Mouse (Mus musculus) heart, embryonic 12.5 days (tissue): ENCODE measurements at regions not wholly inside any gene's neighbourhood (a gene's known extent, or its start where the extent isn't known, plus 50 kb on each side); places are given as distances from the start of the nearest gene placed in this dataset.
"Not testable (repeated sequence)": the region's sequence is repeated elsewhere in the genome, so short reads cannot be mapped to it uniquely, and the experiment has no call there.

Source experiments
- ATAC-seq: fragments of 200-750 bp; cut with Nextera tagmentation; 2 replicates; pipeline ENCODE4 v1.8.0; 2017; ENCODE audit warnings: moderate TSS enrichment, moderate library complexity; ENCODE audit not compliant: insufficient number of reproducible peaks, low FRiP score
- H3K27ac ChIP-seq: fragments of 300-500 bp; sonication (generic); 2 replicates; pipeline ENCODE4 v1.5.1; 2016; ENCODE audit warnings: mild to moderate bottlenecking, moderate library complexity; ENCODE audit not compliant: poor library complexity, severe bottlenecking
- H3K27me3 ChIP-seq: fragments of 300-500 bp; sonication (generic); replicated peaks from 2 replicates; pipeline ENCODE4 v1.6.1; 2016; ENCODE audit warnings: mild to moderate bottlenecking, moderate library complexity
- H3K36me3 ChIP-seq: fragments of 300-500 bp; sonication (generic); 2 replicates; pipeline ENCODE4 v1.6.1; 2016; ENCODE audit warnings: mild to moderate bottlenecking, moderate library complexity
- H3K4me1 ChIP-seq: fragments of 300-500 bp; sonication (generic); replicated peaks from 2 replicates; pipeline ENCODE4 v1.6.1; 2016; ENCODE audit warnings: mild to moderate bottlenecking
- H3K4me2 ChIP-seq: fragments of 300-500 bp; sonication (generic); 2 replicates; pipeline ENCODE4 v1.6.1; 2016; ENCODE audit warnings: mild to moderate bottlenecking, moderate library complexity
- H3K4me3 ChIP-seq: fragments of 300-500 bp; sonication (generic); 2 replicates; pipeline ENCODE4 v1.5.1; 2016; ENCODE audit warnings: mild to moderate bottlenecking
- H3K9ac ChIP-seq: fragments of 300-500 bp; sonication (generic); 2 replicates; pipeline ENCODE4 v1.6.1; 2016; ENCODE audit warnings: mild to moderate bottlenecking, moderate library complexity
- H3K9me3 ChIP-seq: fragments of 300-500 bp; sonication (generic); replicated peaks from 2 replicates; pipeline ENCODE4 v1.6.1; 2016; ENCODE audit warnings: mild to moderate bottlenecking, moderate library complexity
- WGBS: fragments of 180-500 bp; shearing (Covaris S2); methylation state at CpG from one replicate; pipeline ENCODE4 v1.1.7; 2016; 5-methylcytosine and 5-hydroxymethylcytosine counted together

DNA sequence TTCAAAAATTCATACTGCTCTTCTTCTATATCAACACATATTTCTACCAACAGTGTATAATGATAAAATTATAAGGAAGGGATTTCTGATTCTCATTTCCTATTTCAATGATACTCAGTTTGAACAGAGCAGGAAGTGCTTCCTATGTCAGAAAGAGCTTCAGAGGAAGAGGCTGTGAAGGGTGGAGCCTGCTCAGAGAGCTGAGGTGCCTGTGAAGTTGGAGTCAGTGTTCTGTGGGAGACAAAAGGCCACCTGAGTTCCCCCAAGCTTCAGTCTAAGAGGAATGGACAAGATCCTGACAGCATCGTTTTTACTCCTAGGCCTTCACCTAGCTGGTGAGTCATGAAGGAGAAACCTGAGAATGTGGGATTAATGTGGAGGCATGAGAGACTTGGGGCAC is 613.5 kb downstream of the Dad1 start:
- H3K4me2 ChIP-seq, H3K27ac ChIP-seq, H3K4me1 ChIP-seq, ATAC-seq, H3K36me3 ChIP-seq, H3K9me3 ChIP-seq, H3K9ac ChIP-seq, H3K27me3 ChIP-seq, H3K4me3 ChIP-seq: not testable (repeated sequence)
- WGBS, result 58% methylated on average over 1 of the region's 1 CpGs

DNA sequence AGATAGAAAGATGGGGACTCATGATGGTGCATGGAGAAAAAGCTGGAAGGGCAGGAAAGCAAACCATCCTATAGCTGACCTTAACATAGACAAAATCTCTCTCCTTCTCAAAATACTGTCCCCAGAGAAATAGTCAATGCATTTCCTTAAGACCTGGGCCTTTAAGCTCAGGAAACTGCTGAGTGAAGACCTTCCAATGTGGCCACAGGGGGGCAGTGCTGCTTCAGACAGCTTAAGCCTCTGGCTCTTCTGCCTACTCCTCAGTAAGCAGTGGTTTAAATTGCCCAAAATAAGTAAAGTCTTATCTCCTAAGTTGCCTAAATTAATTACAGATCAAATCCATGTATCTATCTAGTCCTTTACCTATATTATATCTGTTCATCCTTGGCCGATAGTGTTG is 616.2 kb downstream of the Dad1 start:
- H3K4me2 ChIP-seq, H3K36me3 ChIP-seq, H3K27ac ChIP-seq, H3K4me3 ChIP-seq, H3K27me3 ChIP-seq, H3K9me3 ChIP-seq, H3K4me1 ChIP-seq, H3K9ac ChIP-seq, ATAC-seq: not testable (repeated sequence)
- 63% methylated on average over 1 of the region's 1 CpGs for WGBS

DNA sequence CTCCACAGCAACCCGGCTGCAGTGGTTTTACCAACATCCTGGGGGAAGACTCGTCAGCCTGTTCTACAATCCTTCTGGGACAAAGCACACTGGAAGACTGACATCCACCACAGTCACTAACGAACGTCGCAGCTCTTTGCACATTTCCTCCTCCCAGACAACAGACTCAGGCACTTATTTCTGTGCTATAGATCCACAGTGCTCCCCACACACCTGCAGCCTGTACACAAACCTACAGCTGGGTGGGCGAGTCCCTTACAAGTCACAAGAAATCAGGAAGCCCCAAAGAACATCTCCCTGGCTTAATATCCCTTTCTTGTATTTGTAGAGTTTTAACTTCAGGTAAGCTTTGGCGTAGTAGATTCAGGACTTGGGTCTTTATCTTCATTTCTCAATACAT is 618.7 kb downstream of the Dad1 start:
- not testable (repeated sequence) for H3K27ac ChIP-seq, H3K4me2 ChIP-seq, H3K36me3 ChIP-seq, H3K9me3 ChIP-seq, H3K27me3 ChIP-seq, ATAC-seq, H3K9ac ChIP-seq, H3K4me1 ChIP-seq, H3K4me3 ChIP-seq
- WGBS, result 55% methylated on average over 7 of the region's 7 CpGs

DNA sequence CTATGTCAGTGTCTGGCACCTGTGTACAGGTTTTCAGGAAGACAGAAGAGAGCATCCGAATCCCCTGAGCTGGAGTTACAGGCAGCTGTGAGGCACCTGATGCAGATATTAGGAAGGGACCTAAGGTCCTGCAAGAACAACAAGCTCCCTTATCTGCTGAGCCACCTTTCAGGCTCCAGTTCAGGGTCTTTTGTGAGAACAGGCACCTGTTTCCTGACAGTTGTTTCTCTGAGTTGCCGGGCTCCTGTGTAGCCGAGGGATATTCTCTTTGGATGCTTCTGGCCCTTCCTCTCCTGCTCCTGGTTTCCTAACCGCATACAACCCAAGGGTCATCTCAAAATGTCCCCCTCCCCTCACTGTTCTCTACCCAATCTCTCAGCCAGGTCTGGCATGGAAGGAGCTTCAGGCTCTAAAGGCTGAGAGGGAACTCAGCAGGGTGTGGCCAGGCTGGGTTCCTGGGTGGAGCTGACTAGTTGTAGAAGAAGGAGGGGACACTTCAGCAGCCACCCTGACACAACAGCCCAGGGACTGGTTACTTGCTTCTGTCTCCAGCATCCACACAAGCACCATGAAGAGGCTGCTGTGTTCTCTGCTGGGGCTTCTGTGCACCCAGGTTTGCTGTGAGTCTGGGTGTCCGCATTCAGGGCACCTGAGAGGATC is 619.5 kb downstream of the Dad1 start:
- H3K9ac ChIP-seq, H3K36me3 ChIP-seq, H3K27me3 ChIP-seq, H3K4me3 ChIP-seq, ATAC-seq, H3K27ac ChIP-seq, H3K4me1 ChIP-seq, H3K9me3 ChIP-seq, H3K4me2 ChIP-seq: not testable (repeated sequence)
- WGBS, result 32% methylated on average over 5 of the region's 5 CpGs

DNA sequence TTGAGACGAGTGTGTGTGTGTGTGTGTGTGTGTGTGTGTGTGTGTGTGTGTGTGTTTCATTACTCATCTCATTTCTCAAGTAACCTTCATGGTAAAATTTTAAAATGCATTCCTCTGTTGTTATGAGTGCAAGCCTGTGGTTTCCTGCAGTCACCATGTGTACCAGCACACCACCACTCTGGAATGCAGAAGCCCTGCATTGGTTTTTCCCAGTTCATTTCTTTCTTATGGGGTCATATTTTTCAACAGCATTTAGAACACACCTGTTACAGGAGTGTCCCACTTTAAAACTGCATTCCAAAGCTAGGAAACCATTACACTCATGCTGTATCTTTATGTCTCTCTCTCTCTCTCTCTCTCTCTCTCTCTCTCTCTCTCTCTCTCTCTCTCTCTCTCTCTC is 620.2 kb downstream of the Dad1 start:
- H3K4me2 ChIP-seq, H3K27ac ChIP-seq, H3K27me3 ChIP-seq, H3K4me3 ChIP-seq, H3K9me3 ChIP-seq, H3K9ac ChIP-seq, H3K4me1 ChIP-seq, ATAC-seq, H3K36me3 ChIP-seq: not testable (repeated sequence)
- 68% methylated on average over 1 of the region's 1 CpGs for WGBS

DNA sequence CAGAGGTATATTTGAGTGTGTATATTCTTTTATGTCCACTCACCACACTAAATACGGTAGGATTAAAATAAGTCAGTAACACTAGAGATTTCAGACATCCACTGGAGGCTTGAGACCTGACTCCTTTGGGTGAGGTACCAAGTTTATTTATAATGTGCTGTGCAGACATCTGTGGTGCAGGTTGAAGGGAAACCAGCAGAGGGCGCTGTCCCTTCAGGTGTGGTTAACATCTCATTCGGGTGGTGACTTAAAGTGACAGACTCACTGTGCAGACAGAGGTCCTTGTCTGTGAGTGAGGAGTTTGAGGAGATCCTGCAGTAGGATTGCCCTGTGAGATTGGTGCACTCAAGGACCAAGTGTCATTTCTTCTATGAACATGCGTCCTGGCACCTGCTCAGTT is 632.5 kb downstream of the Dad1 start:
- not testable (repeated sequence) for H3K27ac ChIP-seq, H3K9ac ChIP-seq, H3K4me1 ChIP-seq, H3K9me3 ChIP-seq, H3K27me3 ChIP-seq, H3K4me2 ChIP-seq, ATAC-seq, H3K4me3 ChIP-seq, H3K36me3 ChIP-seq
- 53% methylated on average over 4 of the region's 4 CpGs for WGBS

DNA sequence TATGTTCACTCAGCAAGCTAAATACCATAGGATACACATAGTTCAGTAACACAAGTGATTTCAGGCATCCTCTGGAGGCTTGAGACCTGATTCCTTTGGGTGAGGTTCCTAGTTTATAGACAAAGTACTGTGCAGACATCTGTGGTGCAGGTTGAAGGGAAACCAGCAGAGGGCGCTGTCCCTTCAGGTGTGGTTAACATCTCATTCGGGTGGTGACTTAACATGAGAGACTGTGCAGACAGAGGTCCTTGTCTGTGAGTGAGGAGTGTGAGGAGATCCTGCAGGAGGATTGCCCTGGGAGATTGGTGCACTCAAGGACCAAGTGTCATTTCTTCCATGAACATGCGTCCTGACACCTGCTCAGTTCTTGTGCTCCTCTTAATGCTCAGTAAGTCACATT is 637.8 kb downstream of the Dad1 start:
- 27% methylated on average over 3 of the region's 3 CpGs for WGBS
- H3K36me3 ChIP-seq, H3K27ac ChIP-seq, H3K4me2 ChIP-seq, ATAC-seq, H3K27me3 ChIP-seq, H3K4me1 ChIP-seq, H3K9ac ChIP-seq, H3K4me3 ChIP-seq, H3K9me3 ChIP-seq: not testable (repeated sequence)

DNA sequence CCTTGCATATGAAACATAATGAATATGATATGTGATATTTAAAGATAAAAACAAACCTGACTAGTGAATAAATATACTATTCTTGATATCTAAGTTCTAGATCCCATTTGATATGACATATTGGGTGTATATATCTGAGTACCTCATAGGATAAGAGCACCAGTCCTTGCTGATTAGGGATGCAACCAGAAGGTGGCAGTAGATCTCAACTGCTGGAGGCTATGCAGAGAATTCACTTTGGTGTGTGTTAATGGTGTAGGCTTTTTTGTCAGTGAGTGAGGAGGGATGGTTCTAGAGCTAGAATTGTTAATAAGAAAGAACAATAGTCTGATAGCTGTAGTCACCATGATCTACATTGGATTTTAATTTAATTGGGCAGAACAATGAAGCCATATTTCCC is 639.6 kb downstream of the Dad1 start:
- H3K27me3 ChIP-seq, result no peaks in the 10 kb centered on the region
- H3K4me2 ChIP-seq, result no peak overlapping the region
- no peaks in the 10 kb centered on the region for H3K9me3 ChIP-seq
- no peaks in the 10 kb centered on the region for H3K4me1 ChIP-seq
- H3K27ac ChIP-seq, result no peak overlapping the region
- H3K4me3 ChIP-seq, result no peak overlapping the region
- H3K36me3 ChIP-seq, result no peaks in the 10 kb centered on the region
- ATAC-seq, result no peak
- H3K9ac ChIP-seq, result no peak overlapping the region

DNA sequence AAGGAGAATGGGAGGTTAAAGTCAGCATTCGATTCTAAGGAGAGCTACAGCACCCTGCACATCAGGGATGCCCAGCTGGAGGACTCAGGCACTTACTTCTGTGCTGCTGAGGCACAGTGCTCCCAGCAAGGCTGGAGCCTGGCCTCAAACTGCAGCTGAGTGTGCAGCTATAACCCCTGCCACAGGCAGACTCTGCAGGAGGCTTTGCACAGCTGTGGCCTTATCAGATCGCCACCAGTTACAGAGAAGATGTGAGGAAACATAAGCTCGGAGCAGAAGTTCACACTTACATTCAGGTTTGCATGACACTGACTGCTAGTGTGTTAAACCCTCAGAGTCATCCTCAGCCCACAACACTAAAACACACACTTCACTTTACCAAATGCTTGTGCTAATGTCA is 654.6 kb downstream of the Dad1 start:
- not testable (repeated sequence) for H3K4me2 ChIP-seq, H3K4me3 ChIP-seq, H3K27me3 ChIP-seq, H3K27ac ChIP-seq, H3K4me1 ChIP-seq, H3K9ac ChIP-seq, ATAC-seq, H3K36me3 ChIP-seq, H3K9me3 ChIP-seq
- WGBS, result 35% methylated on average over 3 of the region's 3 CpGs

DNA sequence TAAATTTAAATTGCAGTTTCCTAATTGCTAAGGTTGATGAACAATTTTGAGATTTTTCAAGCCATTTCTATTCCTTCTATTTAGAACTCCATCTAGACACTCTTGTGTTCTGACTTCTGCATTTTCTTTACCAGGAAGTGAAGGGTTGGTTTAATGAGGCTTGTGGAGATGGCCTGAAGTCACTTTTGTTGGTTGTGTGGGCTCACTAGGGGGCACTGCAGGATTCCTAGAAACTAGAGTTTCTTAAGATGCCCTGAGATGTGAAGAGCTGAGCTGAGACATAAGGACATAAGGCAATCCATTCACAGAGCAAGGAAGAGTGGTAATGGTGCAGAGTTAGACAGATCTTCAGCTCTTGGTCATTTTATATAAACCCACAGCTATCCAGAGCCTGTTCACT is 656.6 kb downstream of the Dad1 start:
- not testable (repeated sequence) for H3K27ac ChIP-seq, H3K4me1 ChIP-seq, H3K4me2 ChIP-seq, H3K9ac ChIP-seq, H3K27me3 ChIP-seq, H3K9me3 ChIP-seq, ATAC-seq, H3K36me3 ChIP-seq, H3K4me3 ChIP-seq

DNA sequence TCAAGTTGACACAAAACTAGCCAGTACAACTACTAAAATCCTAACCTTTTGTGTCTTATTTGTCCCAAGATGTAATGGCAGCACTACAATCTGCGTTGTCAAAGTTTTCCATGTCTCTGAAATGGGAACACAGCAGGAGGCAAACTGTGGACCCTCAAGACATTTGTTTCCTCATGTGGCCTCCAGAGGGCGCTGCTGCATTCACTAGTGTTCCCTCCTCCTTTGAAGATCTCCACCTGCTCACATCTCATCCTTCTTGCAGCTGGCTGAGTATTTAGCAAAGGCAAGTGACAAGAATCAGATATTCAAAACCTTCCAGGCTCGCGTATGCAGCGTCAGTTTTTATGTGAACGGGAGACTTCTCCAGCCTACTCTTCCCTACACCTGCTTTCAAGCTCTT is 663.3 kb downstream of the Dad1 start:
- H3K27ac ChIP-seq, H3K36me3 ChIP-seq, H3K4me1 ChIP-seq, H3K9ac ChIP-seq, H3K27me3 ChIP-seq, ATAC-seq, H3K4me2 ChIP-seq, H3K9me3 ChIP-seq, H3K4me3 ChIP-seq: not testable (repeated sequence)
- WGBS, result 42% methylated on average over 6 of the region's 6 CpGs

DNA sequence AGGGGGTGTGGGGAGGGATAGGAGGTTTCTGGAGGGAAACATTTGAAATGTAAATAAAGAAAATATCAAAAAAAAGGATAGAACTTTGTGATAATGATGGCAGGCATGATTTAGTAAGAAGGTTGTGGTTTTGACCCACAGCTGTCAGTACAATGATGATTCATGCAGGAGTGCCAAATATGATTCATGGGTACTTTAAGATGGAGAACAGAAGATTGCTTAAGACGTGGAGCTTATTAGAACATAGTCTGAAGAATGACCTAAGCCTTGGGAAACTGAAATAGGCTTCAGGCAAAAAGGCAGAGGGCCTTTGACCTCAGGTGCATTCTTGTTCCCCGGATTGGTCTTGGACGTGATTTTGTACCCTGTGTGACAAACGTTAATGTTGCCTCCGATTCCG is 671.4 kb downstream of the Dad1 start:
- ATAC-seq, H3K27ac ChIP-seq, H3K36me3 ChIP-seq, H3K9ac ChIP-seq, H3K4me2 ChIP-seq, H3K4me1 ChIP-seq, H3K4me3 ChIP-seq, H3K9me3 ChIP-seq, H3K27me3 ChIP-seq: not testable (repeated sequence)
- 79% methylated on average over 6 of the region's 6 CpGs for WGBS
